Mouse (Mus musculus) kidney, embryonic 15.5 days (tissue): ENCODE data around the gene Mn1. TPM values are rescaled to one million over a fixed set of nuclear protein-coding genes. Genes with fewer than 3 reads are reported as not detected.

Source experiments
- ATAC-seq: fragments of 200-750 bp; cut with Nextera tagmentation; replicated peaks from 2 replicates; pipeline ENCODE4 v1.8.0; 2017; ENCODE audit warnings: moderate TSS enrichment; ENCODE audit not compliant: low FRiP score
- H3K27ac ChIP-seq: fragments of 300-500 bp; sonication (generic); 2 replicates; pipeline ENCODE4 v1.5.1; 2015; ENCODE audit warnings: mild to moderate bottlenecking, inconsistent platforms
- H3K27me3 ChIP-seq: fragments of 300-500 bp; sonication (generic); 2 replicates; pipeline ENCODE4 v1.6.1; 2015; ENCODE audit warnings: inconsistent platforms
- H3K36me3 ChIP-seq: fragments of 300-500 bp; sonication (generic); 2 replicates; pipeline ENCODE4 v1.6.1; 2015; ENCODE audit warnings: inconsistent platforms
- H3K4me1 ChIP-seq: fragments of 300-500 bp; sonication (generic); 2 replicates; pipeline ENCODE4 v1.6.1; 2015; ENCODE audit warnings: inconsistent platforms
- H3K4me2 ChIP-seq: fragments of 300-500 bp; sonication (generic); 2 replicates; pipeline ENCODE4 v1.6.1; 2015; ENCODE audit warnings: moderate library complexity, mild to moderate bottlenecking, inconsistent platforms
- H3K4me3 ChIP-seq: fragments of 300-500 bp; sonication (generic); replicated peaks from 2 replicates; pipeline ENCODE4 v1.5.1; 2015; ENCODE audit warnings: mild to moderate bottlenecking, inconsistent platforms
- H3K9ac ChIP-seq: fragments of 300-500 bp; sonication (generic); 2 replicates; pipeline ENCODE4 v1.6.1; 2015; ENCODE audit warnings: mild to moderate bottlenecking, inconsistent platforms
- H3K9me3 ChIP-seq: fragments of 300-500 bp; sonication (generic); replicated peaks from 2 replicates; pipeline ENCODE4 v1.6.1; 2016; ENCODE audit warnings: inconsistent platforms
- WGBS: fragments of 180-500 bp; shearing (Covaris S2); methylation state at CpG from one replicate; pipeline ENCODE4 v1.1.7; 2015; ENCODE audit warnings: mixed read lengths; 5-methylcytosine and 5-hydroxymethylcytosine counted together
- polyA plus RNA-seq: library from polyadenylated mRNA; unstranded; fragments of >200 nt; fragmentation: Nextera tagmentation; extraction: Ambion mirVana; gene quantifications from 2 replicates; pipeline ENCODE4 v1.2.1, GENCODE M21; 2015

Mn1 gene
- polyA plus RNA-seq, 1 experiment from 2014 or later, result 7.8 TPM

- Histone ChIP-seq H3K27ac (no peak overlapping the region), H3K9ac (no peak overlapping the region), H3K36me3 (no peaks in the 10 kb centered on the region), H3K4me1 (peaks cover 8% of the 10 kb centered on the region; the same call in 1 of the 2 replicates), H3K9me3 (no peaks in the 10 kb centered on the region), H3K27me3 (0 out of 2 replicates have a peak, but pooled peaks cover 10% of the 10 kb centered on the region), H3K4me2 (no peak overlapping the region), H3K4me3 (no peak overlapping the region)
- WGBS, result 32% methylated on average over 5 of the region's 5 CpGs
- ATAC-seq, result no peak
Measured at GRCm38 (mm10) chr5:111467699-111468098, 50.5 kb downstream of the Mn1 start.

GRCm38 (mm10) chr5:111469195-111469882 is 52.2 kb downstream of the Mn1 start:
- ATAC-seq, result no peak
- H3K27me3 ChIP-seq, result peaks cover 16% of the 10 kb centered on the region; the same call in 1 of the 2 replicates
- H3K27ac ChIP-seq, result no peak overlapping the region
- no peak overlapping the region for H3K4me3 ChIP-seq
- 55% methylated on average over 7 of the region's 7 CpGs for WGBS
- no peaks in the 10 kb centered on the region for H3K36me3 ChIP-seq
- H3K9ac ChIP-seq, result no peak overlapping the region
- no peak overlapping the region for H3K4me2 ChIP-seq
- peaks cover 15% of the 10 kb centered on the region; the same call in 1 of the 2 replicates for H3K4me1 ChIP-seq
- H3K9me3 ChIP-seq, result no peaks in the 10 kb centered on the region

- WGBS, result 87% methylated on average over 4 of the region's 4 CpGs
- ATAC-seq, result no peak
Measured at GRCm38 (mm10) chr5:111470875-111471274, 53.7 kb downstream of the Mn1 start.

GRCm38 (mm10) chr5:111473425-111473824 is 56.3 kb downstream of the Mn1 start:
- no peak overlapping the region for H3K4me2 ChIP-seq

More at GRCm38 (mm10) chr5:111470875-111471274, 53.7 kb downstream of the Mn1 start:
- peaks cover 22% of the 10 kb centered on the region for H3K27me3 ChIP-seq
- no peak overlapping the region for H3K4me3 ChIP-seq
- H3K9me3 ChIP-seq, result no peaks in the 10 kb centered on the region
- no peaks in the 10 kb centered on the region for H3K36me3 ChIP-seq
- H3K9ac ChIP-seq, result no peak overlapping the region
- H3K4me2 ChIP-seq, result no peak overlapping the region
- peaks cover 13% of the 10 kb centered on the region; the same call in 1 of the 2 replicates for H3K4me1 ChIP-seq
- H3K27ac ChIP-seq, result no peak overlapping the region

GRCm38 (mm10) chr5:111475721-111476120 is 58.6 kb downstream of the Mn1 start:
- Histone ChIP-seq H3K4me3 (no peak overlapping the region), H3K27ac (no peak overlapping the region), H3K36me3 (no peaks in the 10 kb centered on the region), H3K9me3 (no peaks in the 10 kb centered on the region), H3K9ac (no peak overlapping the region), H3K27me3 (peaks cover 39% of the 10 kb centered on the region), H3K4me1 (peaks cover 6% of the 10 kb centered on the region; the same call in 1 of the 2 replicates), H3K4me2 (no peak overlapping the region)
- WGBS, result 86% methylated on average over 5 of the region's 5 CpGs
- ATAC-seq, result no peak

More at GRCm38 (mm10) chr5:111473425-111473824, 56.3 kb downstream of the Mn1 start:
- H3K9ac ChIP-seq, result no peak overlapping the region
- no peaks in the 10 kb centered on the region for H3K9me3 ChIP-seq
- 46% methylated on average over 11 of the region's 11 CpGs for WGBS
- no peaks in the 10 kb centered on the region for H3K36me3 ChIP-seq
- H3K27me3 ChIP-seq, result peaks cover 27% of the 10 kb centered on the region
- no peak overlapping the region for H3K4me3 ChIP-seq
- H3K27ac ChIP-seq, result no peak overlapping the region
- H3K4me1 ChIP-seq, result peaks cover 6% of the 10 kb centered on the region; the same call in 1 of the 2 replicates
- no peak for ATAC-seq

- Histone ChIP-seq H3K4me1 (peaks cover 7% of the 10 kb centered on the region), H3K27me3 (peaks cover 41% of the 10 kb centered on the region), H3K9ac (no peak overlapping the region), H3K27ac (no peak overlapping the region), H3K9me3 (no peaks in the 10 kb centered on the region), H3K36me3 (no peaks in the 10 kb centered on the region), H3K4me3 (no peak overlapping the region), H3K4me2 (no peak overlapping the region)
- ATAC-seq, result no peak
- WGBS, result 86% methylated on average over 6 of the region's 6 CpGs
Measured at GRCm38 (mm10) chr5:111476141-111476540, 59.0 kb downstream of the Mn1 start.

- Histone ChIP-seq H3K4me2 (no peak overlapping the region), H3K4me3 (no peak overlapping the region), H3K27me3 (peaks cover 30% of the 10 kb centered on the region), H3K27ac (no peak overlapping the region), H3K4me1 (peaks cover 10% of the 10 kb centered on the region), H3K9ac (no peak overlapping the region), H3K36me3 (no peaks in the 10 kb centered on the region), H3K9me3 (peaks cover 4% of the 10 kb centered on the region; the same call in 1 of the 2 replicates)
- 73% methylated on average over 4 of the region's 4 CpGs for WGBS
- ATAC-seq, result no peak
Measured at GRCm38 (mm10) chr5:111485907-111486306, 68.7 kb downstream of the Mn1 start.

GRCm38 (mm10) chr5:111489022-111489616 is 72.0 kb downstream of the Mn1 start:
- Histone ChIP-seq H3K9ac (no peak overlapping the region), H3K36me3 (no peaks in the 10 kb centered on the region), H3K4me3 (no peak overlapping the region), H3K27ac (no peak overlapping the region), H3K4me1 (no peaks in the 10 kb centered on the region), H3K4me2 (no peak overlapping the region), H3K27me3 (peaks cover 18% of the 10 kb centered on the region), H3K9me3 (no peaks in the 10 kb centered on the region)
- WGBS, result 58% methylated on average over 7 of the region's 7 CpGs
- no peak for ATAC-seq

GRCm38 (mm10) chr5:111490599-111490998 is 73.4 kb downstream of the Mn1 start:
- H3K9me3 ChIP-seq, result no peaks in the 10 kb centered on the region
- peaks cover 13% of the 10 kb centered on the region for H3K27me3 ChIP-seq
- H3K36me3 ChIP-seq, result no peaks in the 10 kb centered on the region
- H3K4me1 ChIP-seq, result no peaks in the 10 kb centered on the region
- no peak overlapping the region for H3K9ac ChIP-seq
- WGBS, result 64% methylated on average over 4 of the region's 4 CpGs
- H3K4me2 ChIP-seq, result no peak overlapping the region
- ATAC-seq, result no peak
- no peak overlapping the region for H3K27ac ChIP-seq
- no peak overlapping the region for H3K4me3 ChIP-seq

- Histone ChIP-seq H3K9me3 (no peaks in the 10 kb centered on the region), H3K4me3 (no peak overlapping the region), H3K4me1 (no peaks in the 10 kb centered on the region), H3K27me3 (peaks cover 15% of the 10 kb centered on the region), H3K9ac (no peak overlapping the region), H3K27ac (no peak overlapping the region), H3K4me2 (no peak overlapping the region), H3K36me3 (no peaks in the 10 kb centered on the region)
- WGBS, result 44% methylated on average over 1 of the region's 1 CpGs
- no peak for ATAC-seq
Measured at GRCm38 (mm10) chr5:111491485-111491884, 74.3 kb downstream of the Mn1 start.

- Histone ChIP-seq H3K4me1 (0 out of 2 replicates have a peak, but pooled peaks cover 6% of the 10 kb centered on the region), H3K4me2 (no peak overlapping the region), H3K9ac (no peak overlapping the region), H3K27ac (no peak overlapping the region), H3K36me3 (no peaks in the 10 kb centered on the region), H3K9me3 (no peaks in the 10 kb centered on the region), H3K27me3 (peaks cover 88% of the 10 kb centered on the region), H3K4me3 (no peak overlapping the region)
- ATAC-seq, result no peak
- 43% methylated on average over 3 of the region's 3 CpGs for WGBS
Measured at GRCm38 (mm10) chr5:111500036-111500435, 82.9 kb downstream of the Mn1 start.

- Histone ChIP-seq H3K4me2 (no peak overlapping the region), H3K9me3 (no peaks in the 10 kb centered on the region), H3K27ac (no peak overlapping the region), H3K4me3 (no peak overlapping the region), H3K27me3 (peaks cover 90% of the 10 kb centered on the region), H3K4me1 (peaks cover 18% of the 10 kb centered on the region), H3K36me3 (no peaks in the 10 kb centered on the region), H3K9ac (no peak overlapping the region)
- no peak for ATAC-seq
- 32% methylated on average over 13 of the region's 13 CpGs for WGBS
Measured at GRCm38 (mm10) chr5:111501691-111502441, 84.7 kb downstream of the Mn1 start.
